Mouse (Mus musculus): ENCODE measurements around the gene Klhl34. TPM values are rescaled to one million over a fixed set of nuclear protein-coding genes. Genes with fewer than 3 reads are reported as not detected.

Klhl34 gene
- polyA plus RNA-seq (2012; rRNA removed), result not detected in 2 replicates

GRCm38 (mm10) chrX:157818207-157818920, at the start of gene Klhl34:
Gene Klhl34 (plus strand): TSS chrX:157818435.

Other genes with a start within 250 kb of the Klhl34 start
- gene Yy2, start 249.4 kb upstream of the Klhl34 start, polyA plus RNA-seq (2012; rRNA removed), result 0.07 TPM in 1 of 2 replicates, not detected in the other
- gene Mbtps2, start 219.7 kb upstream of the Klhl34 start, polyA plus RNA-seq (2012; rRNA removed), result 9.8 and 12.6 TPM in 2 replicates
- 0.85 and 2.9 TPM in 2 replicates for gene Smpx, start 119.5 kb upstream of the Klhl34 start, polyA plus RNA-seq (2012; rRNA removed)
- gene Cnksr2, start 224.9 kb downstream of the Klhl34 start, polyA plus RNA-seq (2012; rRNA removed), result 0.09 and 0.13 TPM in 2 replicates

Data from ovary, adult 2 months (tissue).